Mouse (Mus musculus): ENCODE results near the gene Pxn. TPM values are rescaled to one million over a fixed set of nuclear protein-coding genes. Genes with fewer than 3 reads are reported as not detected.

The Pxn gene
- total RNA-seq, 2 experiments from 2014 or later, result 18.8 to 20.8 TPM

DNA sequence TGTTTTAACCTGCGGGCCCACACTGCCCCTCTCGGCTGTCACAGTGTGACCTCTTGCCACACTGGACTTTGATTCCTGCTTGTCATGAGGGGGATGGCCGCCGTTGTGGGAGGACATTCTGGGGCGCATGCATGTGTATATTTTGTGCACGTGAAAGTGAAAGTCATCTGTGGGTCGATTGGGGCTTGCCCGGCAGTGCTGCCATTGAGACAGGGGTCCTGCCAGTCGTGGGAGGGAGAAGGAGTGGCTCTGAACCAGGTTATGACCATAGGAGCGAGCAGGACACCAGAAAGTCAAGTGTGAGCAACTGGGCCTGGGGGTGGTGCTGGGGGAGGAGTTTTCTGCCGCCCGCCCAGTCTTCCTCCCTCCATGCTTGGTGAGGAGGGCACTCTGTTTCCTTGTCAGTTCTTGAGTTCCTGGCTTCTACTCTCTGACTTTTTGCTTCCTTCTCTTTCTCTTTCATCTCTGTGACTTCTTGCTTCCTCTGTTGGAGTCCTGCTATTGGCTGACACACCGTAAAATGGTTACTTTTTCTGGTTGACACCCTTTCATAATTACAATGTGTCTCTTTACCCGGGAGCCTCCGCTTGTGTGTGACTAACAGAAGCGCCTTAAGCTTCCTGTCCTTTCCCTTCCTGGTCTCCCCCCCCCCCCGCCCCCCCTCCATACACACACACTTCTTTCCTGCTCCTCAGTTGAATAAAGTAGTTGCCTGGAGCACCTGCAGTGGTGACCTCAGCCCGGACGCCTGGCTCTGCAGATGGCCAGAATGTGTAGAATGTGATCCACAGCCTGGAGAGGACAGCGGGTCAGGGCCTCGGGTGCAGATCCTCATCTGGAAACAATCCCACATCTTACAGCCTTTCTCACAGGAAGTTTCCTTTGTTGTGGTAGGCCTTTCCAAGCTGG is 15.3 kb downstream of the Pxn start:
- intact Hi-C loops (cut with DNase I), result no loop called here
- DNase-seq (ENCODE audit: extremely low spot score in 1 of 2, low spot score in 2 of 2), result no peak

- intact Hi-C loops (cut with DNase I), result no loop called here
- DNase-seq (ENCODE audit: extremely low spot score in 1 of 2, low spot score in 2 of 2), result no peak
These were observed 16.1 kb downstream of the Pxn start for GRCm38 (mm10) chr5:115522531-115522930.

GRCm38 (mm10) chr5:115522981-115523499 is 16.6 kb downstream of the Pxn start:
- DNase-seq (ENCODE audit: extremely low spot score in 1 of 2, low spot score in 2 of 2), result no peak
- intact Hi-C loops (cut with DNase I), result no loop called here

- intact Hi-C loops (cut with DNase I), result no loop called here
- DNase-seq (ENCODE audit: extremely low spot score in 1 of 2, low spot score in 2 of 2), result no peak
These were observed 17.5 kb downstream of the Pxn start for GRCm38 (mm10) chr5:115523971-115524370.

GRCm38 (mm10) chr5:115524471-115524870 is 18.0 kb downstream of the Pxn start:
- intact Hi-C loops (cut with DNase I), result no loop called here
- DNase-seq (ENCODE audit: extremely low spot score in 1 of 2, low spot score in 2 of 2), result no peak

- intact Hi-C loops (cut with DNase I), result no loop called here
- no peak for DNase-seq (ENCODE audit: extremely low spot score in 1 of 2, low spot score in 2 of 2)
These were observed 18.9 kb downstream of the Pxn start for GRCm38 (mm10) chr5:115525416-115525815.

GRCm38 (mm10) chr5:115525943-115526342 is 19.5 kb downstream of the Pxn start:
- no peak for DNase-seq (ENCODE audit: extremely low spot score in 1 of 2, low spot score in 2 of 2)
- intact Hi-C loops (cut with DNase I), result no loop called here

DNA sequence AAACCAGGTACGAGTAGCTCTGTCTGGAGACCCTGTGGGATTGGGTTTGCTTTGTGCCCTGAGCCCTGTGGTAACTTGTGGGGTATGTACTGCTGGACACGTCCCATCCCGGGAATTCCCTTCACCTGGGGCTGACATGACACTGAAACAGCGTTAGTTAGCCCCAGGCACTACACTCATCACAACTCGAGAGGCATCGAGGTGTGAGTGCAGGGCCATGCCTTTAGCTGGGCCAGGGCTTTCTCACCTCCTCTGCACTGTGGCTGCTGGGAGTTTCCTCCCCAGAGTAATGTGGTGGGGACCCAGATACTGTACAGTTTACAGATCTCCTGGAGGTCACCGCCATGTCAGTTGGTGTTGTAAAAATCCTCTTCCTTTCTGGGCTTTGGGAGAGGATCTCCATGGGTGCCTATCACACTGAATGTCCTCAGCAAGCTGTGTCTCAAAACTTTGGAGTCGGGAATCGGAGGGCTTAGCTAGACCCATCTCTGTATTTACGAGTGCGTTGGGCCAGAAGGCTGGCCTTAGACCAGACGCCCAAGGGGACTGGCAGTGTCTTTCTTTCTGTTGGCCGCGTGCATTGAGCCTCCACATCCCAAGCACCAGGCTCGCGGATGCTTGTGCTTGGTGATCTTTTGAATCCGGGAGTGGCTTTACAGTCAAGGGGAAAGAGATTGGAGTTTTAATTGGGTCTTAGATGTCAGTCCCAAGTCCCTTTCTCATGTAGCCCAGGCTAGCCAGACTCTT is 20.2 kb downstream of the Pxn start:
- intact Hi-C loops (cut with DNase I), result no loop called here
- no peak for DNase-seq (ENCODE audit: extremely low spot score in 1 of 2, low spot score in 2 of 2)

DNA sequence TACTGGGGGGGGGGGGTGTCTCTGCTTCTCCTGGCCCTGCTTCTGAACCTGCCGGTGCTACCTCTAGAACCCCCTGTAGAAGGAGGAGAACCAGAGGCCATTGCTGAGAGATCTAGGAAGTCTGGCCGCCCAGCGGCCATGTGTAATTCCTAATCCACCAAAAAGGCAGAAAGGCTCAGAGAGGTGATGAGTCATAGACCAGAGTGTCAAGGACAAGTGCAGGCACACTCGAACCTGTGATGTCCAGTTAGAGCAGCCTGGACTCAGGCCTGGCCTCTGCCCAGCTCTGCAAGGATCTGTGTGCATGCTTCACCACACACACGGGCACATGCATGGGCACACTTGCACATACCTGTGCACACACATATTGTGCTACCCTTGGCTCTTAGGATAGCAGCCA is 21.7 kb downstream of the Pxn start:
- intact Hi-C loops (cut with DNase I), result no loop called here
- DNase-seq (ENCODE audit: extremely low spot score in 1 of 2, low spot score in 2 of 2), result no peak

- no peak for DNase-seq (ENCODE audit: extremely low spot score in 1 of 2, low spot score in 2 of 2)
- intact Hi-C loops (cut with DNase I), result no loop called here
These were observed 22.9 kb downstream of the Pxn start for GRCm38 (mm10) chr5:115529364-115529741.

- no peak for DNase-seq (ENCODE audit: extremely low spot score in 1 of 2, low spot score in 2 of 2)
- intact Hi-C loops (cut with DNase I), result no loop called here
These were observed 23.4 kb downstream of the Pxn start for GRCm38 (mm10) chr5:115529742-115530446.

GRCm38 (mm10) chr5:115530447-115530809 is 24.0 kb downstream of the Pxn start:
- intact Hi-C loops (cut with DNase I), result no loop called here
- DNase-seq (ENCODE audit: extremely low spot score in 1 of 2, low spot score in 2 of 2), result peak in 1 of 2 experiments; percentile 72

- intact Hi-C loops (cut with DNase I), result no loop called here
These were observed 25.3 kb downstream of the Pxn start for GRCm38 (mm10) chr5:115531671-115532270.

DNA sequence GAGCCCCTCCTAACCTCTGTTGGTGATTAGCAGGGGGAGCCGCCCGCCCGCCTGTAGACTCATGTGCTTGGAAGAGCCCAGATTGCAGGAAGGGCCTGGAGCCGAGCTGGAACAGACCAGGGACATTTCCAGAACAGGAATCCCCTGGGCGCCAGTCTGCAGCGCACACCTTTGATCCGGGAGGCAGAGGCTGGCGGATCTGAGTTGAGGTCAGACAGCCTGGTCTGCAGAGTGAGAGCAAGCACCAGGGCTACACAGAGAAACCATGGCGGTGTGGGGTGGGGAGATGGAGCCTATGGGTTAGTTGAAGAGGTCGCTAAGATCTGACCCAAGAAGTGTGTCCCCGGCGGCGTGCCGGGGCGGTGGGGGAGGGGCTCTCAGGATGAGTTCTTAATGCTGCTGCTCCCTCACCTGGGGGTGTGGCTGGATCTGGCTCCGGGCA is 27.8 kb downstream of the Pxn start:
- peak in 1 of 2 experiments; percentile 50 for DNase-seq (ENCODE audit: extremely low spot score in 1 of 2, low spot score in 2 of 2)

More at GRCm38 (mm10) chr5:115531671-115532270, 25.3 kb downstream of the Pxn start:
- DNase-seq (ENCODE audit: extremely low spot score in 1 of 2, low spot score in 2 of 2), result peak in 1 of 2 experiments; percentile 76

GRCm38 (mm10) chr5:115534856-115535255 is 28.4 kb downstream of the Pxn start:
- DNase-seq (ENCODE audit: extremely low spot score in 1 of 2, low spot score in 2 of 2), result no peak
- intact Hi-C loops (cut with DNase I), result no loop called here

More for the DNA sequence above, 27.8 kb downstream of the Pxn start:
- intact Hi-C loops (cut with DNase I), result no loop called here

DNA sequence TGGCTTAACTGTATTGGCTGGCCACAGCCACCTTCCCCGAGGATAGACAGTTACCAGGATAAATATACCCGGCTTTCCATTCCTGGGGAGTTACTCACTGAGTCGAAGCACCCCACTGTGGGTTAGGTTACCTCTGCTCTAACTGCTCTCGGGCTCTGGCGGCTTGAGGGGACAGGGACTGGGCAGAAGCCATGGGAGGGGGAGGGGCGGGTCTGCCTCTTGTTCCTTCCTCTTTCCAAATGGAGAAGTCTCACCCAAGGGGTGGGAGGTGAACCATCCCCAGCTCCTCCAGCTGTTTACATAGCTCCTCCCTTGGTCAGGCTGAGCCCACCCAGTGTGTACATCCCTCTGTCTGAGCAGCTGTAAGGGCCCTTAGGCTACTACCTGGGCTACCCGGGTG is 29.2 kb downstream of the Pxn start:
- intact Hi-C loops (cut with DNase I), result no loop called here
- peak in 1 of 2 experiments; percentile 69 for DNase-seq (ENCODE audit: extremely low spot score in 1 of 2, low spot score in 2 of 2)

DNA sequence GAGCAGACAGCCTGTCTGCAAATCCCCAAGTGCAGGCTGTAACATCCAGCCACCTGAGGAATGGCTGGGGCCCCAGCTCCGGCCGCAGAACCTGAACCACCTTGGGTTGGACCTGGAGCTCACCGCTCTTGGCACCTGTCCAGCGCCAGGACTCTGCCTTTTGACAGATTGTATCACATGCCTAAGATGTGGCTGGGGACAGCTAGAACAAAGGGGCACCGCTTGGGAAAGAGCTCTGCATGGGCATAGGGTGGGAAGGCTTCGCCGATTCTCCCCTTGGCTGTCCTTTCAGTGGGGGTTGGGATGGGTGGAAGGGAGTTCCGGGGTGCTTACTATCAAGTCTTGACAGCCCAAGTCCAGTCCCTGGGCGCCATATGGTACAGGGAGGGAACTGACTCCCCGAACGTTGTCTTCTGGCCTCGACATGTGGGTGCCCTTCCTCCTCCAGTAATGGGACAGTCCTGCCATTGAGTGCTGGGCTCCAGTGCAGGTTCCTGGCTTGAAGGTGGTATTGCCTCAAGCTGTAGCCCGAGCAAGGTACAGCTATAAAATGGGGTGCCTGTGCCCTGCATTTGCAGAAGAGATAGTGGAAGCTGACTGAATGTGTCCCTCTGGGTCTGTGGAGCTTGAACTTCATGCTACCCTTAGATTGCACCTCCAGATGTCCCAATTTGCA is 31.7 kb downstream of the Pxn start:
- no peak for DNase-seq (ENCODE audit: extremely low spot score in 1 of 2, low spot score in 2 of 2)
- intact Hi-C loops (cut with DNase I), result loop anchor here (1.0 kb wide), 1 partner anchor 32 kb away; the partner anchor contains the start of gene Pxn

- peak; percentile 87 to 92 for DNase-seq (ENCODE audit: extremely low spot score in 1 of 2, low spot score in 2 of 2)
- intact Hi-C loops (cut with DNase I), result loop anchor here (1.0 kb wide), 1 partner anchor 32 kb away; the partner anchor contains the start of gene Pxn
These were observed 32.2 kb downstream of the Pxn start for GRCm38 (mm10) chr5:115538693-115539043.

All from left cerebral cortex, postnatal 10 days (tissue).